7 mouse cellular contexts compared by ENCODE assay signal in genomic region chr8:122575735-122576647, GRCm38 (mm10). TPM values are rescaled to one million over a fixed set of nuclear protein-coding genes. Genes with fewer than 3 reads are reported as not detected.
DNase-seq lines count a peak whose midpoint lies in the region; ATAC-seq and TF ChIP-seq lines count a peak whose summit lies in the region.

No protein-coding gene starts in this region.

- H3K9me3 ChIP-seq in lung, embryonic 14.5 days (ENCODE audit: low read depth, low read length), result no peaks in the 10 kb centered on the region
- H3K9me3 ChIP-seq in hindbrain, embryonic 13.5 days, result no peaks in the 10 kb centered on the region
- no peaks in the 10 kb centered on the region for H3K9me3 ChIP-seq in midbrain, embryonic 13.5 days

- H3K36me3 ChIP-seq in lung, embryonic 14.5 days (ENCODE audit: insufficient read depth), result peaks cover 38% of the 10 kb centered on the region
- peaks cover 29% of the 10 kb centered on the region for H3K36me3 ChIP-seq in hindbrain, embryonic 13.5 days
- peaks cover 25% of the 10 kb centered on the region for H3K36me3 ChIP-seq in midbrain, embryonic 13.5 days

- no peaks in the 10 kb centered on the region for H3K27me3 ChIP-seq in lung, embryonic 14.5 days (ENCODE audit: insufficient read depth, low read length)
- 0 out of 2 replicates have a peak, but pooled peaks cover 6% of the 10 kb centered on the region for H3K27me3 ChIP-seq in hindbrain, embryonic 13.5 days
- H3K27me3 ChIP-seq in midbrain, embryonic 13.5 days, result no peaks in the 10 kb centered on the region

- 13% methylated on average over 21 of the region's 21 CpGs for WGBS in lung, embryonic 14.5 days
- 22% methylated on average over 21 of the region's 21 CpGs for whole genome bisulfite sequencing in hindbrain, embryonic 13.5 days
- WGBS in midbrain, embryonic 13.5 days, result 19% methylated on average over 21 of the region's 21 CpGs

- H3K27ac ChIP-seq in lung, embryonic 14.5 days (ENCODE audit: low read depth), result peak overlapping the region; percentile 77
- peak overlapping the region; percentile 78 for H3K27ac ChIP-seq in hindbrain, embryonic 13.5 days
- peak overlapping the region; percentile 65 for H3K27ac ChIP-seq in midbrain, embryonic 13.5 days

- peak overlapping the region; percentile 82 for H3K4me2 ChIP-seq in lung, embryonic 14.5 days
- peak overlapping the region; percentile 88 for H3K4me2 ChIP-seq in hindbrain, embryonic 13.5 days
- peak overlapping the region; percentile 87 for H3K4me2 ChIP-seq in midbrain, embryonic 13.5 days (replicated peaks)

- H3K4me3 ChIP-seq in lung, embryonic 14.5 days (ENCODE audit: low read depth, low read length), result peak overlapping the region; percentile 75
- peak overlapping the region; percentile 64 for H3K4me3 ChIP-seq in hindbrain, embryonic 13.5 days
- H3K4me3 ChIP-seq in midbrain, embryonic 13.5 days (replicated peaks), result peak overlapping the region; percentile 67

- TF ChIP-seq CTCF in lung, embryonic 14.5 days (IDR thresholded peaks at IDR 0.05; ENCODE audit: low read depth), result no peak

- DNase-seq in lung, embryonic 14.5 days, result no peak
- no peak for DNase-seq in lung, postnatal 36 days
- DNase-seq in cerebellum, postnatal 25 days, result peak; percentile 40 to 48
- no peak for DNase-seq in spleen, adult 18-20 months
- DNase-seq in layer of hippocampus, adult 9-11 months, result no peak

- peak; percentile 13; the same call in 1 of the 2 replicates for ATAC-seq in lung, embryonic 14.5 days (ENCODE audit: insufficient read depth)
- peak; percentile 41 for ATAC-seq in hindbrain, embryonic 13.5 days (ENCODE audit: low FRiP score)
- ATAC-seq in midbrain, embryonic 13.5 days, result peak; percentile 41; the same call in 1 of the 2 replicates

- peaks cover 9% of the 10 kb centered on the region for H3K4me1 ChIP-seq in lung, embryonic 14.5 days (ENCODE audit: insufficient read depth)
- peaks cover 33% of the 10 kb centered on the region for H3K4me1 ChIP-seq in hindbrain, embryonic 13.5 days (replicated peaks)
- peaks cover 34% of the 10 kb centered on the region for H3K4me1 ChIP-seq in midbrain, embryonic 13.5 days (replicated peaks)

- H3K9ac ChIP-seq in lung, embryonic 14.5 days, result peak overlapping the region; percentile 91
- H3K9ac ChIP-seq in hindbrain, embryonic 13.5 days, result peak overlapping the region; percentile 91
- H3K9ac ChIP-seq in midbrain, embryonic 13.5 days (replicated peaks), result peak overlapping the region; percentile 86

RNA-seq across cellular contexts. Expression of gene Aprt, which starts 0.7 kb away (rescaled TPM):
- 338 and 366 TPM in 2 replicates for polyA plus RNA-seq in lung, embryonic 14.5 days (2014; fragmentation: Nextera tagmentation; extraction: Ambion mirVana)
- polyA plus RNA-seq in hindbrain, embryonic 13.5 days (2015; fragmentation: Nextera tagmentation; extraction: Ambion mirVana), result 153 and 157 TPM in 2 replicates
- polyA plus RNA-seq in midbrain, embryonic 13.5 days (2015; fragmentation: Nextera tagmentation; extraction: Ambion mirVana), result 136 and 152 TPM in 2 replicates

RNA-seq across cellular contexts. Expression of gene Cdt1, which starts 8.2 kb away (rescaled TPM):
- 47.1 and 50.3 TPM in 2 replicates for polyA plus RNA-seq in lung, embryonic 14.5 days (2014; fragmentation: Nextera tagmentation; extraction: Ambion mirVana)
- 9.9 and 10.4 TPM in 2 replicates for polyA plus RNA-seq in hindbrain, embryonic 13.5 days (2015; fragmentation: Nextera tagmentation; extraction: Ambion mirVana)
- 13.8 and 14.1 TPM in 2 replicates for polyA plus RNA-seq in midbrain, embryonic 13.5 days (2015; fragmentation: Nextera tagmentation; extraction: Ambion mirVana)

RNA-seq across cellular contexts. Expression of gene Piezo1, which starts 24.9 kb away (rescaled TPM):
- 26.6 and 27.7 TPM in 2 replicates for polyA plus RNA-seq in lung, embryonic 14.5 days (2014; fragmentation: Nextera tagmentation; extraction: Ambion mirVana)
- polyA plus RNA-seq in hindbrain, embryonic 13.5 days (2015; fragmentation: Nextera tagmentation; extraction: Ambion mirVana), result 2.5 and 3.2 TPM in 2 replicates
- 1.6 and 2.9 TPM in 2 replicates for polyA plus RNA-seq in midbrain, embryonic 13.5 days (2015; fragmentation: Nextera tagmentation; extraction: Ambion mirVana)

RNA-seq across cellular contexts. Expression of gene Galns, which starts 35.3 kb away (rescaled TPM):
- polyA plus RNA-seq in lung, embryonic 14.5 days (2014; fragmentation: Nextera tagmentation; extraction: Ambion mirVana), result 11.7 and 12.5 TPM in 2 replicates
- polyA plus RNA-seq in hindbrain, embryonic 13.5 days (2015; fragmentation: Nextera tagmentation; extraction: Ambion mirVana), result 5.4 and 6.1 TPM in 2 replicates
- 3.9 and 4.7 TPM in 2 replicates for polyA plus RNA-seq in midbrain, embryonic 13.5 days (2015; fragmentation: Nextera tagmentation; extraction: Ambion mirVana)

RNA-seq across cellular contexts. Expression of gene Trappc2l, which starts 35.4 kb away (rescaled TPM):
- 49.7 and 57.2 TPM in 2 replicates for polyA plus RNA-seq in lung, embryonic 14.5 days (2014; fragmentation: Nextera tagmentation; extraction: Ambion mirVana)
- 98.9 and 101 TPM in 2 replicates for polyA plus RNA-seq in hindbrain, embryonic 13.5 days (2015; fragmentation: Nextera tagmentation; extraction: Ambion mirVana)
- 98.5 and 102 TPM in 2 replicates for polyA plus RNA-seq in midbrain, embryonic 13.5 days (2015; fragmentation: Nextera tagmentation; extraction: Ambion mirVana)

Comparison
In these comparisons a context has a peak if more than half of its experiments do, and no peak if none do; other contexts are left out.
1. DNase-seq: peak in cerebellum, postnatal 25 days (2 of 2); none in lung, embryonic 14.5 days (single experiment), lung, postnatal 36 days (single experiment), spleen, adult 18-20 months (0 of 2) and layer of hippocampus, adult 9-11 months (single experiment).
2. Peak in every context shown above with its lines, with median percentiles within 50 percentile points of each other: ATAC-seq, H3K27ac ChIP-seq, H3K4me2 ChIP-seq, H3K4me3 ChIP-seq and H3K9ac ChIP-seq.